Mouse (Mus musculus) C2C12 (cell line): Measurements from ENCODE around the gene Fcgrt.

Experiments used
- MAX ChIP-seq: IDR thresholded peaks from one replicate; pipeline ENCODE4 v1.6.1; 2011; ENCODE audit warnings: mild to moderate bottlenecking, control low read depth
- USF1 ChIP-seq: IDR thresholded peaks from one replicate; pipeline ENCODE4 v1.6.1; 2011; ENCODE audit warnings: low read depth, mild to moderate bottlenecking, control low read depth, moderate library complexity

- no peak for TF ChIP-seq USF1
- TF ChIP-seq MAX: no peak
Observed at GRCm38 (mm10) chr7:45137171-45138006, 33.7 kb upstream of the Fcgrt start.
